Mouse (Mus musculus): ENCODE results near the gene Desi1. TPM values are rescaled to one million over a fixed set of nuclear protein-coding genes. Genes with fewer than 3 reads are reported as not detected.
"Not testable (repeated sequence)": the region's sequence is repeated elsewhere in the genome, so short reads cannot be mapped to it uniquely, and the experiment has no call there.

Gene Desi1
- polyA plus RNA-seq, 1 experiment: 49.4 TPM

GRCm38 (mm10) chr15:82004257-82004656, 29.4 kb downstream of the Desi1 start:
- H3K4me1 ChIP-seq (ENCODE audit: control insufficient read depth, insufficient read depth, low read length): no peaks in the 10 kb centered on the region
- H3K4me3 ChIP-seq (ENCODE audit: insufficient read depth, low read length): no peak overlapping the region
- H3K27ac ChIP-seq (ENCODE audit: insufficient read depth, low read length): no peak overlapping the region
- TF ChIP-seq POLR2A (IDR thresholded peaks at IDR 0.05; ENCODE audit: low read depth, low read length) (no peak), CTCF (IDR thresholded peaks at IDR 0.05; ENCODE audit: borderline replicate concordance, insufficient read depth, low read length) (no peak)

GRCm38 (mm10) chr15:81993992-81994391, 39.7 kb downstream of the Desi1 start:
- TF ChIP-seq POLR2A (IDR thresholded peaks at IDR 0.05; ENCODE audit: low read depth, low read length) (no peak), CTCF (IDR thresholded peaks at IDR 0.05; ENCODE audit: borderline replicate concordance, insufficient read depth, low read length) (no peak)
- no peak overlapping the region for H3K4me3 ChIP-seq (ENCODE audit: insufficient read depth, low read length)
- no peaks in the 10 kb centered on the region for H3K4me1 ChIP-seq (ENCODE audit: control insufficient read depth, insufficient read depth, low read length)
- no peak overlapping the region for H3K27ac ChIP-seq (ENCODE audit: insufficient read depth, low read length)

- TF ChIP-seq POLR2A (IDR thresholded peaks at IDR 0.05; ENCODE audit: low read depth, low read length): no peak
- H3K4me1 ChIP-seq (ENCODE audit: control insufficient read depth, insufficient read depth, low read length): no peaks in the 10 kb centered on the region
- no peak overlapping the region for H3K27ac ChIP-seq (ENCODE audit: insufficient read depth, low read length)
- no peak overlapping the region for H3K4me3 ChIP-seq (ENCODE audit: insufficient read depth, low read length)
Measured at GRCm38 (mm10) chr15:81990549-81990948, 43.1 kb downstream of the Desi1 start.

- 0 out of 2 replicates have a peak, but pooled peaks have one; percentile 37 for TF ChIP-seq CTCF (IDR thresholded peaks at IDR 0.05; ENCODE audit: borderline replicate concordance, insufficient read depth, low read length)
- no peak for TF ChIP-seq POLR2A (IDR thresholded peaks at IDR 0.05; ENCODE audit: low read depth, low read length)
- H3K4me3 ChIP-seq (ENCODE audit: insufficient read depth, low read length): no peak overlapping the region
Measured at GRCm38 (mm10) chr15:81989371-81990062, 44.1 kb downstream of the Desi1 start.

GRCm38 (mm10) chr15:81987646-81988045, 46.0 kb downstream of the Desi1 start, which contains the start of gene Xrcc6:
Xrcc6 (plus strand) TSS chr15:81987835.
- Histone ChIP-seq H3K4me1 (ENCODE audit: control insufficient read depth, insufficient read depth, low read length) (no peaks in the 10 kb centered on the region), H3K27ac (ENCODE audit: insufficient read depth, low read length) (no peak within 1 kb of the TSS), H3K4me3 (ENCODE audit: insufficient read depth, low read length) (no peak within 1 kb of the TSS)
- TF ChIP-seq CTCF (IDR thresholded peaks at IDR 0.05; ENCODE audit: borderline replicate concordance, insufficient read depth, low read length) (no peak), POLR2A (IDR thresholded peaks at IDR 0.05; ENCODE audit: low read depth, low read length) (no peak)

More at GRCm38 (mm10) chr15:81989371-81990062, 44.1 kb downstream of the Desi1 start:
- Histone ChIP-seq H3K4me1 (ENCODE audit: control insufficient read depth, insufficient read depth, low read length) (no peaks in the 10 kb centered on the region), H3K27ac (ENCODE audit: insufficient read depth, low read length) (no peak overlapping the region)

GRCm38 (mm10) chr15:81985267-81986161, 48.1 kb downstream of the Desi1 start:
- H3K4me1 ChIP-seq (ENCODE audit: control insufficient read depth, insufficient read depth, low read length): no peaks in the 10 kb centered on the region
- TF ChIP-seq CTCF (IDR thresholded peaks at IDR 0.05; ENCODE audit: borderline replicate concordance, insufficient read depth, low read length): no peak
- no peak for TF ChIP-seq POLR2A (IDR thresholded peaks at IDR 0.05; ENCODE audit: low read depth, low read length)
- H3K27ac ChIP-seq (ENCODE audit: insufficient read depth, low read length): no peak overlapping the region
- no peak overlapping the region for H3K4me3 ChIP-seq (ENCODE audit: insufficient read depth, low read length)

- H3K4me3 ChIP-seq (ENCODE audit: insufficient read depth, low read length): no peak overlapping the region
- no peak overlapping the region for H3K27ac ChIP-seq (ENCODE audit: insufficient read depth, low read length)
- TF ChIP-seq CTCF (IDR thresholded peaks at IDR 0.05; ENCODE audit: borderline replicate concordance, insufficient read depth, low read length) (no peak), POLR2A (IDR thresholded peaks at IDR 0.05; ENCODE audit: low read depth, low read length) (no peak)
- no peaks in the 10 kb centered on the region for H3K4me1 ChIP-seq (ENCODE audit: control insufficient read depth, insufficient read depth, low read length)
Measured at GRCm38 (mm10) chr15:81982173-81982572, 51.5 kb downstream of the Desi1 start.

- Histone ChIP-seq H3K4me1 (ENCODE audit: control insufficient read depth, insufficient read depth, low read length) (no peaks in the 10 kb centered on the region), H3K4me3 (ENCODE audit: insufficient read depth, low read length) (no peak within 1 kb of the TSS), H3K27ac (ENCODE audit: insufficient read depth, low read length) (no peak within 1 kb of the TSS)
- TF ChIP-seq CTCF (IDR thresholded peaks at IDR 0.05; ENCODE audit: borderline replicate concordance, insufficient read depth, low read length) (no peak), POLR2A (IDR thresholded peaks at IDR 0.05; ENCODE audit: low read depth, low read length) (no peak)
Measured at GRCm38 (mm10) chr15:81980321-81980720, 53.3 kb downstream of the Desi1 start, which contains the start of gene 1700029P11Rik. 1700029P11Rik (plus strand) TSS chr15:81980540.

GRCm38 (mm10) chr15:81975156-81975555, 58.5 kb downstream of the Desi1 start:
- H3K4me3 ChIP-seq (ENCODE audit: insufficient read depth, low read length); H3K4me1 ChIP-seq (ENCODE audit: control insufficient read depth, insufficient read depth, low read length); H3K27ac ChIP-seq (ENCODE audit: insufficient read depth, low read length): not testable (repeated sequence)

GRCm38 (mm10) chr15:81970498-81970897, 63.2 kb downstream of the Desi1 start:
- not testable (repeated sequence) for H3K4me1 ChIP-seq (ENCODE audit: control insufficient read depth, insufficient read depth, low read length); H3K27ac ChIP-seq (ENCODE audit: insufficient read depth, low read length); H3K4me3 ChIP-seq (ENCODE audit: insufficient read depth, low read length)

GRCm38 (mm10) chr15:81969635-81970034, 64.0 kb downstream of the Desi1 start:
- not testable (repeated sequence) for H3K4me1 ChIP-seq (ENCODE audit: control insufficient read depth, insufficient read depth, low read length); H3K27ac ChIP-seq (ENCODE audit: insufficient read depth, low read length); H3K4me3 ChIP-seq (ENCODE audit: insufficient read depth, low read length)
